Mouse (Mus musculus) stomach, embryonic 14.5 days (tissue): Measurements from ENCODE around the gene Bcam. TPM values are rescaled to one million over a fixed set of nuclear protein-coding genes. Genes with fewer than 3 reads are reported as not detected.

Experiments used
- ATAC-seq: fragments of 200-750 bp; cut with Nextera tagmentation; 2 replicates; pipeline ENCODE4 v1.8.0; 2017; ENCODE audit warnings: low read depth, moderate TSS enrichment; ENCODE audit not compliant: insufficient number of reproducible peaks, insufficient read depth, low FRiP score
- H3K27ac ChIP-seq: fragments of 300-500 bp; sonication (generic); 2 replicates; pipeline ENCODE4 v1.5.1; 2014; ENCODE audit warnings: mild to moderate bottlenecking, low read length, moderate library complexity, mixed read lengths
- H3K27me3 ChIP-seq: fragments of 300-500 bp; sonication (generic); 2 replicates; pipeline ENCODE4 v1.6.1; 2014; ENCODE audit warnings: low read length, control low read depth, mixed read lengths; ENCODE audit not compliant: control insufficient read depth, insufficient read depth
- H3K36me3 ChIP-seq: fragments of 300-500 bp; sonication (generic); 2 replicates; pipeline ENCODE4 v1.6.1; 2014; ENCODE audit warnings: mild to moderate bottlenecking, control low read depth, low read length, moderate library complexity, mixed read lengths; ENCODE audit not compliant: control insufficient read depth, insufficient read depth
- H3K4me1 ChIP-seq: fragments of 300-500 bp; sonication (generic); 2 replicates; pipeline ENCODE4 v1.6.1; 2014; ENCODE audit warnings: low read length, control low read depth, mixed read lengths; ENCODE audit not compliant: control insufficient read depth, insufficient read depth
- H3K4me2 ChIP-seq: fragments of 300-500 bp; sonication (generic); replicated peaks from 2 replicates; pipeline ENCODE4 v1.6.1; 2014; ENCODE audit warnings: low read depth, low read length, control low read depth
- H3K4me3 ChIP-seq: fragments of 300-500 bp; sonication (generic); 2 replicates; pipeline ENCODE4 v1.5.1; 2014; ENCODE audit warnings: low read depth, low read length, control low read depth
- H3K9ac ChIP-seq: fragments of 300-500 bp; sonication (generic); replicated peaks from 2 replicates; pipeline ENCODE4 v1.6.1; 2014; ENCODE audit warnings: low read depth, mild to moderate bottlenecking, control low read depth, low read length, moderate library complexity, mixed read lengths
- H3K9me3 ChIP-seq: fragments of 300-500 bp; sonication (generic); 2 replicates; pipeline ENCODE4 v1.6.1; 2016; ENCODE audit warnings: low read depth, low read length, control low read depth; ENCODE audit not compliant: control insufficient read depth
- WGBS: fragments of 180-500 bp; shearing (Covaris S2); extraction: QIAGEN DNeasy Blood & Tissue Kit; methylation state at CpG from one replicate; pipeline ENCODE4 v1.1.7; 2014; 5-methylcytosine and 5-hydroxymethylcytosine counted together
- polyA plus RNA-seq: library from polyadenylated mRNA; unstranded; fragments of >200 nt; fragmentation: Nextera tagmentation; extraction: Ambion mirVana; gene quantifications from 2 replicates; pipeline ENCODE4 v1.2.1, GENCODE M21; 2014

The Bcam gene
- polyA plus RNA-seq, 1 experiment from 2014 or later: 156 TPM

GRCm38 (mm10) chr7:19746426-19747201 is 24.2 kb downstream of the Bcam start:
- WGBS: 30% methylated on average over 6 of the region's 6 CpGs
- Histone ChIP-seq H3K9me3 (no peaks in the 10 kb centered on the region), H3K36me3 (peaks cover 14% of the 10 kb centered on the region), H3K4me2 (peak overlapping the region; percentile 82), H3K4me3 (peak overlapping the region; percentile 89; the same call in 1 of the 2 replicates), H3K4me1 (peaks cover 49% of the 10 kb centered on the region), H3K27ac (peak overlapping the region; percentile 97; the same call in 1 of the 2 replicates), H3K27me3 (no peaks in the 10 kb centered on the region), H3K9ac (no peak overlapping the region)
- no peak for ATAC-seq

- Histone ChIP-seq H3K4me1 (peaks cover 49% of the 10 kb centered on the region), H3K36me3 (peaks cover 16% of the 10 kb centered on the region), H3K9ac (no peak overlapping the region), H3K4me2 (no peak overlapping the region), H3K4me3 (no peak overlapping the region), H3K9me3 (no peaks in the 10 kb centered on the region), H3K27me3 (no peaks in the 10 kb centered on the region), H3K27ac (no peak overlapping the region)
- no peak for ATAC-seq
- WGBS: 73% methylated on average over 9 of the region's 10 CpGs
Observed at GRCm38 (mm10) chr7:19745971-19746370, 24.8 kb downstream of the Bcam start.

- no peaks in the 10 kb centered on the region for H3K9me3 ChIP-seq
- no peak overlapping the region for H3K9ac ChIP-seq
- no peak overlapping the region for H3K27ac ChIP-seq
- H3K4me2 ChIP-seq: no peak overlapping the region
- no peak overlapping the region for H3K4me3 ChIP-seq
- no peak for ATAC-seq
- peaks cover 43% of the 10 kb centered on the region for H3K4me1 ChIP-seq
- WGBS: 63% methylated on average over 14 of the region's 14 CpGs
- H3K27me3 ChIP-seq: no peaks in the 10 kb centered on the region
- H3K36me3 ChIP-seq: peaks cover 19% of the 10 kb centered on the region
Observed at GRCm38 (mm10) chr7:19744590-19745385, 26.0 kb downstream of the Bcam start.

GRCm38 (mm10) chr7:19743791-19744190 is 27.0 kb downstream of the Bcam start:
- Histone ChIP-seq H3K4me3 (no peak overlapping the region), H3K36me3 (peaks cover 19% of the 10 kb centered on the region), H3K27ac (no peak overlapping the region), H3K9me3 (no peaks in the 10 kb centered on the region), H3K9ac (no peak overlapping the region), H3K27me3 (no peaks in the 10 kb centered on the region), H3K4me1 (peaks cover 43% of the 10 kb centered on the region), H3K4me2 (no peak overlapping the region)
- ATAC-seq: no peak
- 83% methylated on average over 6 of the region's 6 CpGs for WGBS

GRCm38 (mm10) chr7:19742468-19742867 is 28.3 kb downstream of the Bcam start:
- peaks cover 28% of the 10 kb centered on the region for H3K36me3 ChIP-seq
- ATAC-seq: no peak
- WGBS: 37% methylated on average over 5 of the region's 5 CpGs
- H3K27me3 ChIP-seq: no peaks in the 10 kb centered on the region
- H3K9me3 ChIP-seq: no peaks in the 10 kb centered on the region
- H3K9ac ChIP-seq: no peak overlapping the region
- no peak overlapping the region for H3K27ac ChIP-seq
- peaks cover 34% of the 10 kb centered on the region for H3K4me1 ChIP-seq
- H3K4me2 ChIP-seq: no peak overlapping the region
- no peak overlapping the region for H3K4me3 ChIP-seq

- peaks cover 25% of the 10 kb centered on the region for H3K4me1 ChIP-seq
- no peaks in the 10 kb centered on the region for H3K27me3 ChIP-seq
- no peak overlapping the region for H3K9ac ChIP-seq
- WGBS: 13% methylated on average over 8 of the region's 8 CpGs
- H3K9me3 ChIP-seq: no peaks in the 10 kb centered on the region
- ATAC-seq: peak; percentile 36; the same call in 1 of the 2 replicates
- no peak overlapping the region for H3K4me2 ChIP-seq
- peaks cover 38% of the 10 kb centered on the region for H3K36me3 ChIP-seq
- no peak overlapping the region for H3K4me3 ChIP-seq
- peak overlapping the region; percentile 35; the same call in 1 of the 2 replicates for H3K27ac ChIP-seq
Observed at GRCm38 (mm10) chr7:19741329-19742031, 29.3 kb downstream of the Bcam start.

- 93% methylated on average over 11 of the region's 11 CpGs for WGBS
Observed at GRCm38 (mm10) chr7:19740269-19740668, 30.5 kb downstream of the Bcam start.

GRCm38 (mm10) chr7:19738771-19739170 is 32.0 kb downstream of the Bcam start:
- peaks cover 46% of the 10 kb centered on the region for H3K36me3 ChIP-seq
- no peak overlapping the region for H3K27ac ChIP-seq
- no peak for ATAC-seq
- H3K9ac ChIP-seq: no peak overlapping the region
- no peak overlapping the region for H3K4me3 ChIP-seq
- H3K9me3 ChIP-seq: no peaks in the 10 kb centered on the region
- H3K4me1 ChIP-seq: peaks cover 11% of the 10 kb centered on the region; the same call in 1 of the 2 replicates
- 94% methylated on average over 3 of the region's 3 CpGs for WGBS
- H3K4me2 ChIP-seq: no peak overlapping the region
- H3K27me3 ChIP-seq: no peaks in the 10 kb centered on the region

More at GRCm38 (mm10) chr7:19740269-19740668, 30.5 kb downstream of the Bcam start:
- no peaks in the 10 kb centered on the region for H3K27me3 ChIP-seq
- no peak overlapping the region for H3K9ac ChIP-seq
- no peak overlapping the region for H3K4me3 ChIP-seq
- ATAC-seq: no peak
- H3K27ac ChIP-seq: no peak overlapping the region
- peaks cover 43% of the 10 kb centered on the region for H3K36me3 ChIP-seq
- H3K9me3 ChIP-seq: no peaks in the 10 kb centered on the region
- H3K4me1 ChIP-seq: peaks cover 16% of the 10 kb centered on the region; the same call in 1 of the 2 replicates
- no peak overlapping the region for H3K4me2 ChIP-seq
